Mouse (Mus musculus) bone marrow, adult 2 months (tissue): ENCODE data around the gene Cldn22. TPM values are rescaled to one million over a fixed set of nuclear protein-coding genes. Genes with fewer than 3 reads are reported as not detected.

Experiments
- H3K27ac ChIP-seq: fragments of 200-500 bp; 2 replicates; pipeline ENCODE4 v1.5.1; 2012; ENCODE audit warnings: low read depth, mild to moderate bottlenecking, control low read depth, inconsistent platforms, low read length; ENCODE audit not compliant: control insufficient read depth, poor library complexity, insufficient read depth
- H3K4me1 ChIP-seq: fragments of 200-500 bp; 2 replicates; pipeline ENCODE4 v1.6.1; 2011; ENCODE audit warnings: low read length; ENCODE audit not compliant: control insufficient read depth, insufficient read depth
- H3K4me3 ChIP-seq: fragments of 200-500 bp; replicated peaks from 2 replicates; pipeline ENCODE3; 2011; ENCODE audit warnings: mild to moderate bottlenecking, low read depth, low read length, control low read depth; ENCODE audit not compliant: control insufficient read depth
- CTCF ChIP-seq: fragments of 200-500 bp; IDR thresholded peaks from 2 replicates; pipeline ENCODE4 v1.5.1; 2011; ENCODE audit warnings: low read length, control low read depth; ENCODE audit not compliant: control insufficient read depth, insufficient read depth
- POLR2A ChIP-seq: fragments of 200-500 bp; IDR thresholded peaks from 2 replicates; pipeline ENCODE4 v1.6.1; 2011; ENCODE audit warnings: low read depth, mild to moderate bottlenecking, control low read depth, low read length, borderline replicate concordance; ENCODE audit not compliant: control insufficient read depth
- WGBS: fragments of 180-500 bp; shearing (Covaris S2); methylation state at CpG from one replicate; pipeline ENCODE4 v1.1.7; 2018; 5-methylcytosine and 5-hydroxymethylcytosine counted together
- polyA plus RNA-seq: library from polyadenylated mRNA; stranded (reverse); fragments of >200 nt; gene quantifications from 2 replicates; pipeline ENCODE4 v1.2.4, GENCODE M21; 2011; ENCODE audit warnings: low replicate concordance; ENCODE audit not compliant: missing spikeins, insufficient read depth, insufficient read length

Cldn22 gene
- polyA plus RNA-seq, 1 experiment: not detected

DNA sequence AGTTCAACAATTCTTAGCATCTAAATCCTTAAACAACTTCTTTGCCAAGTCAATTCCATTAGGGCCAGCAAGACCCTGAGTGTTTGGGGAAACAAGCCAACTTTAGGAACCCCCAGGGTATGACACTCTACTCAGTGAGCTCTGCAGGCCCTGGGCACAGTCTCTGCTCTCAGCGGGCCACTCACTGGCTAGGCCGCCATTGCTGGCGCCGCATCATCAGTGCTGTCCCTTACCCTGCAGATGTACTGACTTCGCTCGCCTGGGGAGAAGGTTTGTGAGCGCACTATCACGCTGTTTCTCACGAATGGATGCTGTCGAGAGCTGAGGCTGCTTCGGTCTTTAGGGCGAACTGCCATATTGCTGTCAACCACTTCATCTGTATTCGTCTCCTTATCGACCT is 22.9 kb downstream of the Cldn22 start:
- TF ChIP-seq CTCF: no peak
- TF ChIP-seq POLR2A: no peak
- Histone ChIP-seq H3K4me1 (no peaks in the 10 kb centered on the region; the same call in 1 of the 2 replicates), H3K27ac (no peak overlapping the region), H3K4me3 (no peak overlapping the region)
- 88% methylated on average over 14 of the region's 14 CpGs for WGBS

DNA sequence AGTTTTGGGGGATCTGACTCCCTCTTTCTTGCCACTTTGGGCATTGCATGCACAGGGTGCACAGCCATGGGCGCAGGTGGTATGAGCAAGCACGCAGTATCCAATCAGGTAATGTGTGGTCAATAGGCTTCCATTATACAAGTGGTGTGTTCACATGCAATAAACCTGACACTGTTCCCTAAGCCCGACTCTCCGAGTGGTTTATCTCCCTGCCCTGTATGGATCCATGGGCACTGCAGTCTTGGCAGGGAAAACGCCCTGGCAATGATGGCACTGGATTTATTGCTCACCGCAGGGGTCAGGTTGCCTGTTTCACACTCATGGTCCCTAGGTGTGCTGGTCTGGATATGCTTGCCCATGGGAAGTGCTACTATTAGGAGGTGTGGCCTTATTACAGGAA is 23.6 kb downstream of the Cldn22 start:
- Histone ChIP-seq H3K4me3 (no peak overlapping the region), H3K4me1 (no peaks in the 10 kb centered on the region; the same call in 1 of the 2 replicates), H3K27ac (no peak overlapping the region)
- WGBS: 95% methylated on average over 6 of the region's 6 CpGs
- no peak for TF ChIP-seq POLR2A
- no peak for TF ChIP-seq CTCF

- H3K4me1 ChIP-seq: no peaks in the 10 kb centered on the region; the same call in 1 of the 2 replicates
- no peak overlapping the region for H3K27ac ChIP-seq
- TF ChIP-seq POLR2A (no peak), CTCF (peak; percentile 36; the same call in 1 of the 2 replicates)
- H3K4me3 ChIP-seq: no peak overlapping the region
- 76% methylated on average over 8 of the region's 8 CpGs for WGBS
Measured at GRCm38 (mm10) chr8:47849842-47850241, 25.6 kb downstream of the Cldn22 start.

- WGBS: 2% methylated on average over 12 of the region's 12 CpGs
- Histone ChIP-seq H3K4me1 (no peaks in the 10 kb centered on the region; the same call in 1 of the 2 replicates), H3K4me3 (peak overlapping the region; percentile 68), H3K27ac (no peak overlapping the region)
- TF ChIP-seq CTCF (no peak), POLR2A (no peak)
Measured at GRCm38 (mm10) chr8:47851824-47852502, 27.7 kb downstream of the Cldn22 start.

DNA sequence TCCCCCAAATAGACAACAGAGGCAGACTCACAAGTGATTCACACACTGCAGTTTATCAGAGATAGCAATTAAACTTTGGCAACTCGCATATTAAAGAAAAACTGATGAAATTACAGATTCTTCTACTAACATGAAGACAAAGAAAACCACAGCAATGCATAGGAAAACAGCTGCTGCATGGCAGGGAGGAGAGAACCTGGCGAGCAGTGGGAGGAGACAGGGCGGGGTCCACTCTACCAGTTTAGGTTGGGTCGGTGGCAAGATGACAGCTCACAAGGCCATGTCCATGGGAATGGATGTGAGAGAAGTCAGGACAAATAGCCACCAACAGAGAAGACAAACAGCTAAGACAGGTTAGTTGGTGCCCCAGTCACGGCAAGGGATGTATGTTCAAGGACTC is 28.5 kb downstream of the Cldn22 start:
- WGBS: 61% methylated on average over 5 of the region's 5 CpGs
- Histone ChIP-seq H3K27ac (no peak overlapping the region), H3K4me1 (no peaks in the 10 kb centered on the region; the same call in 1 of the 2 replicates), H3K4me3 (no peak overlapping the region)
- TF ChIP-seq POLR2A: no peak
- TF ChIP-seq CTCF: no peak

DNA sequence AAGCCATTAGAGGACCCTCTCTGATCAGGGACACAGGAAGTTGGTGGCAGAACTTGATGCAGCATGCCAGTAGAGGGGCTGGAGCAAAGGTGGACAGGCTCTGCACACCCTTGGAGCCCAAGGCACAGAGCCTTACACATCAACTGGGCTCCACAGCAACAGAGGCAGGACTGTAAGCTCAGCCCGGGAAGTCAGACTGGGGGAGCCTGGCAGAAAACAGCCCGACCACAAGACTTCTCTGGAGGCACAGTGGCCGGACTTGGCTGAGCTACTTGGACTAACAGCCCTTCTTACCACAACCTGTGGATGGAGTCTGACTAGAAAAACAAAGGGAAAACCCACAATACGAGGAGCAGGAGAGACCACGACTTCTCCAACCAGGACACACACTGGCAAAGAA is 29.1 kb downstream of the Cldn22 start:
- TF ChIP-seq POLR2A (no peak), CTCF (no peak)
- no peak overlapping the region for H3K27ac ChIP-seq
- H3K4me3 ChIP-seq: no peak overlapping the region
- no peaks in the 10 kb centered on the region; the same call in 1 of the 2 replicates for H3K4me1 ChIP-seq
- WGBS: 67% methylated on average over 5 of the region's 5 CpGs

GRCm38 (mm10) chr8:47859259-47859658 is 35.0 kb downstream of the Cldn22 start:
- Histone ChIP-seq H3K4me1 (no peaks in the 10 kb centered on the region), H3K27ac (no peak overlapping the region), H3K4me3 (no peak overlapping the region)
- 90% methylated on average over 12 of the region's 12 CpGs for WGBS
- TF ChIP-seq CTCF (no peak), POLR2A (no peak)

DNA sequence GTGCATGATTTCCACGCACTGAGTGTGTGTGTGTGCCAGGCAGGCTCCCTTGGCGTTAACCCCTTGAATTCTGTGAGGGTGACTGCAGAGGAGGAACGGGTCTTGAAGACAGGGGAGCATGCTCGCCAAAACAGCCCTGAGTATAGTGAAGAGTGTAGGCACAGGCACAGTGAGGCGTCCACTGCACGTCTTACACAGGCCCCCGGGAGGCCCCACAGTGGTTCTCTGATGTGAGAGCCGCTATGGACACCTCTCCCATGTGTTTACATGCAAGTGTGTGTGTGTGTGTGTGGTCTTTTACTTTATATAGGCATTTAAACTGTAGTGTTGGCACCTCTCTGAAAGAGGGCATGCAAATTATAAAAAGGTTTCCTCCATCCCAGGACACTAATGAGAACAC is 42.3 kb downstream of the Cldn22 start:
- H3K27ac ChIP-seq: no peak overlapping the region
- TF ChIP-seq POLR2A (no peak), CTCF (no peak)
- 82% methylated on average over 8 of the region's 8 CpGs for WGBS

GRCm38 (mm10) chr8:47867067-47867466 is 42.8 kb downstream of the Cldn22 start:
- peak; percentile 97 for TF ChIP-seq CTCF
- TF ChIP-seq POLR2A: 0 out of 2 replicates have a peak, but pooled peaks have one; percentile 24
- Histone ChIP-seq H3K4me1 (no peaks in the 10 kb centered on the region), H3K4me3 (no peak overlapping the region), H3K27ac (no peak overlapping the region)
- 30% methylated on average over 8 of the region's 8 CpGs for WGBS

More for the DNA sequence above, 42.3 kb downstream of the Cldn22 start:
- Histone ChIP-seq H3K4me1 (no peaks in the 10 kb centered on the region), H3K4me3 (no peak overlapping the region)
